Mouse (Mus musculus): Measurements from ENCODE around the gene Gabbr2. TPM values are rescaled to one million over a fixed set of nuclear protein-coding genes. Genes with fewer than 3 reads are reported as not detected.

Gene Gabbr2
- total and polyA plus RNA-seq, 3 experiments, result not detected

GRCm38 (mm10) chr4:46989842-46990241 is 1.8 kb downstream of the Gabbr2 start:
- in situ Hi-C loops (cut with MboI; ENCODE audit: low pct_ligation_motif_present, low pct_unique_long_range_greater_than_20kb, low sequenced_read_pairs) (no loop called here), dilution Hi-C loops (cut with MboI; ENCODE audit: extremely low pct_ligation_motif_present, extremely low pct_unique_long_range_greater_than_20kb, low sequenced_read_pairs) (no loop called here)
- no peak overlapping the region for H3K4me2 ChIP-seq (ENCODE audit: insufficient read depth, low read depth, poor library complexity, severe bottlenecking)
- H3K27me3 ChIP-seq (replicated peaks), result peaks cover 47% of the 10 kb centered on the region
- H3K9me3 ChIP-seq (replicated peaks; ENCODE audit: low read length), result peaks cover 26% of the 10 kb centered on the region
- H3K4me3 ChIP-seq (replicated peaks in 1 of 3; ENCODE audit: low read depth in 2 of 3, low read length in 2 of 3, poor library complexity in 1 of 3), result no peak overlapping the region
- no peaks in the 10 kb centered on the region for H3K79me2 ChIP-seq (replicated peaks; ENCODE audit: control insufficient read depth, extremely low read depth, insufficient read depth, poor library complexity, severe bottlenecking)
- no peak for DNase-seq (ENCODE audit: extremely low read depth)
- TF ChIP-seq POLR2AphosphoS2 (IDR thresholded peaks at IDR 0.05; ENCODE audit: low read depth, low read length) (no peak), USF2 (conservative IDR thresholded peaks at IDR 0.05; ENCODE audit: low read depth, low read length) (no peak), ZKSCAN1 (IDR thresholded peaks at IDR 0.05; ENCODE audit: borderline replicate concordance, low read depth, low read length) (no peak), MAFK (IDR thresholded peaks at IDR 0.05; ENCODE audit: insufficient replicate concordance, low read length) (no peak), SMC3 (IDR thresholded peaks at IDR 0.05; ENCODE audit: low read depth, low read length) (no peak), CHD1 (IDR thresholded peaks at IDR 0.05; ENCODE audit: low read depth, low read length) (no peak), TBP (conservative IDR thresholded peaks at IDR 0.05; ENCODE audit: low read depth, low read length) (no peak), MEF2A (IDR thresholded peaks at IDR 0.05; ENCODE audit: borderline replicate concordance, low read depth, low read length) (no peak), ELF1 (IDR thresholded peaks at IDR 0.05; ENCODE audit: low read depth, low read length) (no peak), POLR2A (IDR thresholded peaks at IDR 0.05; ENCODE audit: low read depth, low read length) (no peak), TCF12 (IDR thresholded peaks at IDR 0.05; ENCODE audit: low read depth, low read length) (no peak)
- no peak overlapping the region for H3K27ac ChIP-seq (ENCODE audit: insufficient read depth, low read depth)
- H3K36me3 ChIP-seq (replicated peaks in 1 of 2; ENCODE audit: control insufficient read depth in 1 of 2, insufficient read depth in 1 of 2, low read length in 1 of 2), result no peaks in the 10 kb centered on the region
- no peaks in the 10 kb centered on the region for H3K4me1 ChIP-seq (ENCODE audit: control insufficient read depth in 1 of 2, insufficient read depth in 2 of 2)
- no peak overlapping the region for H3K9ac ChIP-seq (ENCODE audit: insufficient read depth, low read depth)

GRCm38 (mm10) chr4:46988824-46989223 is 2.8 kb downstream of the Gabbr2 start:
- no peak overlapping the region for H3K9ac ChIP-seq (ENCODE audit: insufficient read depth, low read depth)
- H3K27me3 ChIP-seq (replicated peaks), result peaks cover 48% of the 10 kb centered on the region
- H3K9me3 ChIP-seq (replicated peaks; ENCODE audit: low read length), result peaks cover 26% of the 10 kb centered on the region
- no peaks in the 10 kb centered on the region for H3K79me2 ChIP-seq (replicated peaks; ENCODE audit: control insufficient read depth, extremely low read depth, insufficient read depth, poor library complexity, severe bottlenecking)
- no peak overlapping the region for H3K4me3 ChIP-seq (replicated peaks in 1 of 3; ENCODE audit: low read depth in 2 of 3, low read length in 2 of 3, poor library complexity in 1 of 3)
- no peak overlapping the region for H3K27ac ChIP-seq (ENCODE audit: insufficient read depth, low read depth)
- H3K4me1 ChIP-seq (ENCODE audit: control insufficient read depth in 1 of 2, insufficient read depth in 2 of 2), result no peaks in the 10 kb centered on the region
- no peaks in the 10 kb centered on the region for H3K36me3 ChIP-seq (replicated peaks in 1 of 2; ENCODE audit: control insufficient read depth in 1 of 2, insufficient read depth in 1 of 2, low read length in 1 of 2)
- TF ChIP-seq MEF2A (IDR thresholded peaks at IDR 0.05; ENCODE audit: borderline replicate concordance, low read depth, low read length) (no peak), RCOR1 (conservative IDR thresholded peaks at IDR 0.05; ENCODE audit: low read depth, low read length) (no peak), TCF12 (IDR thresholded peaks at IDR 0.05; ENCODE audit: low read depth, low read length) (no peak), CHD1 (IDR thresholded peaks at IDR 0.05; ENCODE audit: low read depth, low read length) (no peak), NRF1 (IDR thresholded peaks at IDR 0.05; ENCODE audit: low read depth, low read length) (no peak), MAFK (IDR thresholded peaks at IDR 0.05; ENCODE audit: insufficient replicate concordance, low read length) (no peak), UBTF (IDR thresholded peaks at IDR 0.05; ENCODE audit: low read depth, low read length) (no peak), MYC (IDR thresholded peaks at IDR 0.05; ENCODE audit: low read depth, low read length) (no peak), E2F4 (IDR thresholded peaks at IDR 0.05; ENCODE audit: insufficient replicate concordance, low read depth, low read length) (no peak), MXI1 (IDR thresholded peaks at IDR 0.05; ENCODE audit: low read depth, low read length) (no peak), ZMIZ1 (IDR thresholded peaks at IDR 0.05; ENCODE audit: low read depth, low read length) (no peak), TBP (conservative IDR thresholded peaks at IDR 0.05; ENCODE audit: low read depth, low read length) (no peak), RAD21 (IDR thresholded peaks at IDR 0.05; ENCODE audit: low read depth, low read length) (no peak), USF2 (conservative IDR thresholded peaks at IDR 0.05; ENCODE audit: low read depth, low read length) (no peak), JUND (conservative IDR thresholded peaks at IDR 0.05; ENCODE audit: low read depth, low read length) (no peak), IRF4 (IDR thresholded peaks at IDR 0.05; ENCODE audit: low read depth, low read length) (no peak), PAX5 (IDR thresholded peaks at IDR 0.05; ENCODE audit: low read length) (no peak), ZKSCAN1 (IDR thresholded peaks at IDR 0.05; ENCODE audit: borderline replicate concordance, low read depth, low read length) (no peak), GABPA (IDR thresholded peaks at IDR 0.05; ENCODE audit: insufficient replicate concordance, low read depth, low read length) (no peak), SIN3A (IDR thresholded peaks at IDR 0.05; ENCODE audit: low read length) (no peak)
- in situ Hi-C loops (cut with MboI; ENCODE audit: low pct_ligation_motif_present, low pct_unique_long_range_greater_than_20kb, low sequenced_read_pairs) (no loop called here), dilution Hi-C loops (cut with MboI; ENCODE audit: extremely low pct_ligation_motif_present, extremely low pct_unique_long_range_greater_than_20kb, low sequenced_read_pairs) (no loop called here)
- no peak overlapping the region for H3K4me2 ChIP-seq (ENCODE audit: insufficient read depth, low read depth, poor library complexity, severe bottlenecking)
- DNase-seq (ENCODE audit: extremely low read depth), result no peak
